12 mouse cellular contexts compared by ENCODE assay signal in genomic region chr6:85224442-85224891, GRCm38 (mm10). TPM values are rescaled to one million over a fixed set of nuclear protein-coding genes. Genes with fewer than 3 reads are reported as not detected.
DNase-seq lines count a peak whose midpoint lies in the region; ATAC-seq and TF ChIP-seq lines count a peak whose summit lies in the region.
"Had no signal": no experiment of that assay in that cellular context is flagged by ENCODE, and none has a peak within 500 bp of the region (broad histone marks: within the 10 kb centered on the region; RNA-seq: fewer than 3 reads in every experiment).

No protein-coding gene starts in this region.

- peak; percentile 56 for DNase-seq in gastrocnemius, adult 2 months
- DNase-seq in gastrocnemius, postnatal 14 days = no peak
- peak; percentile 40 for DNase-seq in R1 (ENCODE audit: low read depth, low spot score)
- peak; percentile 69 to 82 for DNase-seq in cerebellum, postnatal 14 days
- DNase-seq in kidney, postnatal 25 days = peak; percentile 47 to 82
- no peak for DNase-seq in thymus, postnatal 0 days (ENCODE audit: low spot score)
- no peak for DNase-seq in spleen, postnatal 4 days (ENCODE audit: low spot score in 2 of 2)
- DNase-seq: layer of hippocampus, adult 9-11 months; liver had no signal

- intact Hi-C loops in gastrocnemius, adult 2 months (cut with DNase I) = no loop called here
- intact Hi-C loops in gastrocnemius, postnatal 14 days (cut with DNase I; ENCODE audit: low total_unique reads) = no loop called here

- no peak for ATAC-seq in activated CD4-positive, CD25-positive, alpha-beta regulatory T cell, adult 4 months

- no peak overlapping the region for H3K27ac ChIP-seq in gastrocnemius, adult 2 months
- H3K27ac ChIP-seq: heart, embryonic 15.5 days had no signal

- no peak overlapping the region for H3K4me3 ChIP-seq in gastrocnemius, adult 2 months
- H3K4me3 ChIP-seq: heart, embryonic 15.5 days had no signal

- TF ChIP-seq CTCF in gastrocnemius, adult 2 months (IDR thresholded peaks at IDR 0.05) = no peak

RNA-seq across cellular contexts. Expression of gene Emx1, which starts 37.2 kb away (rescaled TPM):
- not detected for total RNA-seq in gastrocnemius, adult 2 months (2021)
- not detected for total RNA-seq in gastrocnemius, postnatal 14 days (2021)
- polyA plus RNA-seq in thymus, postnatal 0 days (2015; fragmentation: Nextera tagmentation; extraction: Ambion mirVana) = 0.10 TPM in 1 of 2 replicates, not detected in the other
- not detected for polyA plus RNA-seq in activated CD4-positive, CD25-positive, alpha-beta regulatory T cell, adult 4 months (2017; shearing (Covaris generic))
- polyA plus RNA-seq: heart, embryonic 15.5 days; stomach, embryonic 16.5 days had no signal

Comparison
In these comparisons a context has a peak if more than half of its experiments do, and no peak if none do; other contexts are left out.
1. DNase-seq: peak in gastrocnemius, adult 2 months (single experiment), R1 (single experiment), cerebellum, postnatal 14 days (2 of 2) and kidney, postnatal 25 days (2 of 2); none in gastrocnemius, postnatal 14 days (single experiment), thymus, postnatal 0 days (single experiment) and spleen, postnatal 4 days (0 of 2).